Mouse (Mus musculus) heart, embryonic 12.5 days (tissue): ENCODE results near the gene Cited4. TPM values are rescaled to one million over a fixed set of nuclear protein-coding genes. Genes with fewer than 3 reads are reported as not detected.

ENCODE experiments used
- ATAC-seq: fragments of 200-750 bp; cut with Nextera tagmentation; 2 replicates; pipeline ENCODE4 v1.8.0; 2017; ENCODE audit warnings: moderate TSS enrichment, moderate library complexity; ENCODE audit not compliant: insufficient number of reproducible peaks, low FRiP score
- H3K27ac ChIP-seq: fragments of 300-500 bp; sonication (generic); 2 replicates; pipeline ENCODE4 v1.5.1; 2016; ENCODE audit warnings: mild to moderate bottlenecking, moderate library complexity; ENCODE audit not compliant: poor library complexity, severe bottlenecking
- H3K27me3 ChIP-seq: fragments of 300-500 bp; sonication (generic); replicated peaks from 2 replicates; pipeline ENCODE4 v1.6.1; 2016; ENCODE audit warnings: mild to moderate bottlenecking, moderate library complexity
- H3K36me3 ChIP-seq: fragments of 300-500 bp; sonication (generic); 2 replicates; pipeline ENCODE4 v1.6.1; 2016; ENCODE audit warnings: mild to moderate bottlenecking, moderate library complexity
- H3K4me1 ChIP-seq: fragments of 300-500 bp; sonication (generic); replicated peaks from 2 replicates; pipeline ENCODE4 v1.6.1; 2016; ENCODE audit warnings: mild to moderate bottlenecking
- H3K4me2 ChIP-seq: fragments of 300-500 bp; sonication (generic); 2 replicates; pipeline ENCODE4 v1.6.1; 2016; ENCODE audit warnings: mild to moderate bottlenecking, moderate library complexity
- H3K4me3 ChIP-seq: fragments of 300-500 bp; sonication (generic); 2 replicates; pipeline ENCODE4 v1.5.1; 2016; ENCODE audit warnings: mild to moderate bottlenecking
- H3K9ac ChIP-seq: fragments of 300-500 bp; sonication (generic); 2 replicates; pipeline ENCODE4 v1.6.1; 2016; ENCODE audit warnings: mild to moderate bottlenecking, moderate library complexity
- H3K9me3 ChIP-seq: fragments of 300-500 bp; sonication (generic); replicated peaks from 2 replicates; pipeline ENCODE4 v1.6.1; 2016; ENCODE audit warnings: mild to moderate bottlenecking, moderate library complexity
- WGBS: fragments of 180-500 bp; shearing (Covaris S2); methylation state at CpG from one replicate; pipeline ENCODE4 v1.1.7; 2016; 5-methylcytosine and 5-hydroxymethylcytosine counted together
- polyA plus RNA-seq: library from polyadenylated mRNA; unstranded; fragments of >200 nt; fragmentation: Nextera tagmentation; extraction: Ambion mirVana; gene quantifications from 2 replicates; pipeline ENCODE4 v1.2.1, GENCODE M21; 2016

Gene Cited4
- polyA plus RNA-seq, 1 experiment from 2014 or later: 43.6 TPM

GRCm38 (mm10) chr4:120712236-120712635, 45.9 kb downstream of the Cited4 start:
- peaks cover 78% of the 10 kb centered on the region for H3K27me3 ChIP-seq
- H3K9ac ChIP-seq: no peak overlapping the region
- WGBS: 74% methylated on average over 12 of the region's 12 CpGs
- H3K36me3 ChIP-seq: no peaks in the 10 kb centered on the region
- H3K4me2 ChIP-seq: no peak overlapping the region
- no peak for ATAC-seq
- no peak overlapping the region for H3K27ac ChIP-seq
- H3K9me3 ChIP-seq: no peaks in the 10 kb centered on the region
- H3K4me3 ChIP-seq: no peak overlapping the region
- H3K4me1 ChIP-seq: peaks cover 8% of the 10 kb centered on the region

GRCm38 (mm10) chr4:120713021-120713420, 46.6 kb downstream of the Cited4 start:
- Histone ChIP-seq H3K4me3 (no peak overlapping the region), H3K4me2 (no peak overlapping the region), H3K36me3 (no peaks in the 10 kb centered on the region), H3K27ac (no peak overlapping the region), H3K4me1 (peaks cover 8% of the 10 kb centered on the region), H3K9me3 (no peaks in the 10 kb centered on the region), H3K9ac (no peak overlapping the region), H3K27me3 (peaks cover 83% of the 10 kb centered on the region)
- WGBS: 87% methylated on average over 6 of the region's 6 CpGs
- no peak for ATAC-seq

- Histone ChIP-seq H3K27ac (no peak overlapping the region), H3K4me1 (peaks cover 8% of the 10 kb centered on the region), H3K4me2 (no peak overlapping the region), H3K27me3 (peaks cover 80% of the 10 kb centered on the region), H3K9me3 (no peaks in the 10 kb centered on the region), H3K36me3 (no peaks in the 10 kb centered on the region), H3K4me3 (no peak overlapping the region), H3K9ac (no peak overlapping the region)
- WGBS: 76% methylated on average over 6 of the region's 6 CpGs
- peak; percentile 79 for ATAC-seq
Observed at GRCm38 (mm10) chr4:120713856-120714497, 47.6 kb downstream of the Cited4 start.

- Histone ChIP-seq H3K4me2 (peak overlapping the region; percentile 73), H3K9ac (no peak overlapping the region), H3K36me3 (no peaks in the 10 kb centered on the region), H3K27ac (no peak overlapping the region), H3K4me1 (peaks cover 8% of the 10 kb centered on the region), H3K4me3 (peak overlapping the region; percentile 40), H3K9me3 (no peaks in the 10 kb centered on the region), H3K27me3 (peaks cover 60% of the 10 kb centered on the region)
- peak; percentile 90 for ATAC-seq
- 2% methylated on average over 12 of the region's 12 CpGs for WGBS
Observed at GRCm38 (mm10) chr4:120716141-120716571, 49.8 kb downstream of the Cited4 start.

- WGBS: 12% methylated on average over 12 of the region's 12 CpGs
- Histone ChIP-seq H3K9ac (no peak overlapping the region), H3K4me2 (peak overlapping the region; percentile 73), H3K36me3 (no peaks in the 10 kb centered on the region), H3K4me1 (peaks cover 8% of the 10 kb centered on the region), H3K27me3 (peaks cover 63% of the 10 kb centered on the region), H3K4me3 (peak overlapping the region; percentile 40), H3K27ac (no peak overlapping the region), H3K9me3 (no peaks in the 10 kb centered on the region)
- ATAC-seq: no peak
Observed at GRCm38 (mm10) chr4:120716765-120717164, 50.4 kb downstream of the Cited4 start.

Other genes starting within 250 kb of the Cited4 start
- gene Slfnl1, start 134.3 kb upstream of the Cited4 start, polyA plus RNA-seq: not detected in 2 replicates
- gene Ctps, start 96.3 kb upstream of the Cited4 start, polyA plus RNA-seq: 119 and 122 TPM in 2 replicates
- gene Gm8439, start 77.8 kb upstream of the Cited4 start, polyA plus RNA-seq: not detected in 2 replicates
- 0.89 and 0.95 TPM in 2 replicates for gene Kcnq4, start 82.0 kb downstream of the Cited4 start, polyA plus RNA-seq
- 102 and 108 TPM in 2 replicates for gene Nfyc, start 165.0 kb downstream of the Cited4 start, polyA plus RNA-seq
- 1.4 and 1.8 TPM in 2 replicates for gene Rims3, start 188.2 kb downstream of the Cited4 start, polyA plus RNA-seq